Mouse (Mus musculus) gastrocnemius, adult 8-10 months (tissue): Measurements from ENCODE around the gene Mfsd10. TPM values are rescaled to one million over a fixed set of nuclear protein-coding genes. Genes with fewer than 3 reads are reported as not detected.
"Not testable (repeated sequence)": the region's sequence is repeated elsewhere in the genome, so short reads cannot be mapped to it uniquely, and the experiment has no call there.

Experiments
- DNase-seq, 2 experiments: peaks; one replicate each; pipeline ENCODE4 v3.0.0; 2022; ENCODE audit warnings: low spot score in 2 of 2
- total RNA-seq, 4 experiments: library from RNA; stranded (reverse); gene quantifications; 2 replicates each; pipeline ENCODE4 v1.2.4; 2022

The Mfsd10 gene
- total RNA-seq, 4 experiments from 2014 or later: 3.3 to 8.8 (median 4.6) TPM

DNA sequence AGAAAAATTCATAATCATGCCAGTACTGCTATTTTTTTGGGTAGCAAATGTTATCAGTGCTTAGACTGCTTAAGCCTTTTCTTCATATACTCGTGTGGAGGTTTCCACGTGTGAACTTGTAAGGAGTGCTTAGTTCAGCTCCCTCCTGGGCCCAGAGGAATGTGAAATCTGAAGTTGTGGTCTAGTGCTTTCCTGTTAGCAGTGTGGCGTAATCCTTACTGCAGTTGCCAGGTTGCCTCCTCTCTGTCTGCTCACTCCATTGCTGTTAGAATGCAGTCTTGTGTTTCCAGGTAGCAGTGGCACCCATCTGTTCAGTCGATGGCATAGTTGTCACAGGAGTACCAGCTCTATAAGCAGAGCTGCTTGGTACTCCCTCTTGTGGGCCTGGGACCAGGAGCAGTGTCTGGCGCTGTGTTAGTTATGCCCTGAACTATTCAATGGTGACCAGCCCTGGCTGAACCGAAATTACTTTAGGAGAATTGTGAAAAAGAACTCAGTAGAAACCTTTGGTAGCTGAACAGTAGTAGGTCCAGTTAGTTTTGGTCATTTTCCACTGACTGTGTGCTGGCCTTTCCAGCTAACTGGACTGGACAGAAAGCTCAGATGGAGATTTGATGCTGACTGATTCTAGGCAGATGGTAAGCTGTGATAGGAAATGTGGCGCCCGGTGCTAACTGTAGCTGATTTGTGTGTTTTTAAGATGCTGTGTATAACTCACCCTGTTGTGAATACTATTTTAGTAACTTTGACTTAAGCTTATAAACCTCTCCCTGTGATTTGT is 29.7 kb downstream of the Mfsd10 start:
- DNase-seq: no peak

- no peak for DNase-seq
These were observed 32.4 kb downstream of the Mfsd10 start for GRCm38 (mm10) chr5:34604576-34604975.

- DNase-seq: no peak
These were observed 43.7 kb downstream of the Mfsd10 start for GRCm38 (mm10) chr5:34593202-34593727.

- no peak for DNase-seq
These were observed 44.3 kb downstream of the Mfsd10 start for GRCm38 (mm10) chr5:34592666-34593065.

GRCm38 (mm10) chr5:34592224-34592623 is 44.8 kb downstream of the Mfsd10 start:
- not testable (repeated sequence) for DNase-seq

- DNase-seq: no peak
These were observed 45.5 kb downstream of the Mfsd10 start for GRCm38 (mm10) chr5:34591388-34592004.

DNA sequence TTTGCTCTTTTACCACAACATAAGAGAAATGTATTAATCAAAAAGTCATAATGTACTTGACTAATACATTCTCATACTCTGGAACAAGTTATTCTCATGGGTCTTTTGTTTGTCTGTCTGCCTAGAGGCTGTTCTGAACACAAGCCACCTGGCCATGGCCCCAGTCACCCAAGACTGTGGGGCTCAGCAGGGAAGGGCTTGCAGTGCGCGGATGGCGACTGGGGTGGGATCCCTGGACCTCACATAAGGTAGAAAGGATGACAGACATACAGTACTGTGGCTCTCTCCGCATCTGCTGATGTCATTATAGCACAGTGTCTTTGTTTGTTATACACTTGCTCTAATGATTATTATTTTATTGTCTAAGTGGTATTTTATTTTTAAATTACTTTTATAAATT is 46.3 kb downstream of the Mfsd10 start:
- no peak for DNase-seq

DNA sequence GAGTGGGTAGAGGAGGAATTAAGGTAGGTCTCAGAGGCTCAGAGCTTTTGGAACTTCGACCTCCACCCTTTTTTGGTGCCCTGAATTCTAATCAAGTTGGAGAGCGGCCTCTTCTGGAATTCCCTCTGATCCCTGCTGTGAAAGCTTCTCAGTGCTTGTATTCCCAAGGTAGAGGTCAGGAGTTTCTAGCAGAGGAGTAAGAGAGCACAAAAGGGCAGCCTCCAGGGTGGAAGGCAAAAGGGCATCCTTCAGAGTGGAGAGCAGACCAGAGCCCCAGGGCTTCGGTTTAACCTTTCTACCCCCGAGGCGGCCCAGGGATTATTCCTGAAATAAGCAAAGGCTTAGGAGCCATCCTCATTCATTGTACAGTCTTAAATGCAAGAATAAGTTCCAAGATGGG is 47.0 kb downstream of the Mfsd10 start:
- no peak for DNase-seq

DNA sequence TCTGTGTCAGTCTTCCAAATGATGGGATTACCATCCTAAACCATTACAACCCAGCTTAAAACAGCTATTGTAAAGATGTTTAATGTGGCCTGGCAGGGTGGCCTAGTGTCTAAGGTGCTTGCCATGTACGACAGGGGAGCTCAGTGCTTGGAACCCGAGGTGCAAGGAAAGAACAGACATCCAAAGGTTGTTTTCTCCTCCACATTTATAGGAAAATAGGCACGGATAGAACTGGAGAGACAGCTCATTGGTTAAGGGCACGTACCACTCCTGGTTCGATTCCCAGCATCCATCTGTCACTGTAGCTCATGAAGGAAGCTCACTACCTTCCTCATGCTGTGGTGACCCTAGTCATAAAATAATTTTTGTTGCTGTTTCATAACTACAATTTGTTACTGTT is 49.1 kb downstream of the Mfsd10 start:
- no peak for DNase-seq

DNA sequence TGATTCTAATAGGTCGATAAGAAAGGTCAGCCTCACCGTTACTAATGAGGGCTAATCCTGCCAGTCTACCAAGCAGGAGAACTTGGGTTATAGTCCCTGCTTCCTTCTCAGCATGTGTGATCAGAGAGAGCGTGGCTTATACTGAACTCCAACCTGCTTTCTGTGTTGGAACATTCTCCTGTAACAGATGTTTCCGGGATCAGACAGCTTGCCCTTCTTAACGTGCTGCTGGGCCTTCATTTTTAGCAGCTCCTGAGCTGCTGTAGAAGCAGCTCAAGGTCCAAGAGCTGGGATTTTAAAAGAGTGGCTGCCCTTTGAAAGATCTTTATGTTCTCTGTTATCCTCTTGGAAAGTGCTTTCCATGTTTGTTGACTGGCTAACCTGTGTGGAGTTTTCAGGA is 51.8 kb downstream of the Mfsd10 start:
- no peak for DNase-seq

Other genes with a start within 250 kb of the Mfsd10 start
- 1 to 10 TPM; 1.7 to 4.0 (median 2.6) TPM for gene Tnip2, start 123.2 kb downstream of the Mfsd10 start, total RNA-seq
- 1 to 10 TPM in 3 of 4 experiments, under 1 TPM in 1; 0.59 to 2.7 (median 1.4) TPM for gene Sh3bp2, start 111.4 kb downstream of the Mfsd10 start, total RNA-seq
- 10 to 100 TPM; 59.0 to 71.9 (median 66.0) TPM for gene Add1, start 63.5 kb downstream of the Mfsd10 start, total RNA-seq
- 10 to 100 TPM; 13.2 to 19.2 (median 16.0) TPM for gene Nop14, start 22.9 kb upstream of the Mfsd10 start, total RNA-seq
- gene Grk4, start 23.2 kb upstream of the Mfsd10 start, total RNA-seq: 1 to 10 TPM in 3 of 4 experiments, under 1 TPM in 1; 0.83 to 1.6 (median 1.3) TPM
- gene Htt, start 124.5 kb upstream of the Mfsd10 start, total RNA-seq: 1 to 10 TPM; 6.3 to 8.8 (median 7.0) TPM